Mouse (Mus musculus) spleen, adult 2 months (tissue): Measurements from ENCODE around the gene Washc4.

Experiments
- CTCF ChIP-seq: fragments of 200-500 bp; IDR thresholded peaks from 2 replicates; pipeline ENCODE4 v1.5.1; 2011; ENCODE audit warnings: mild to moderate bottlenecking, inconsistent platforms; ENCODE audit not compliant: insufficient read depth, insufficient read length, insufficient replicate concordance; ENCODE audit errors: extremely low read depth
- POLR2A ChIP-seq: fragments of 200-500 bp; IDR thresholded peaks from 2 replicates; pipeline ENCODE4 v1.6.1; 2011; ENCODE audit warnings: low read depth, low read length, inconsistent platforms

DNA sequence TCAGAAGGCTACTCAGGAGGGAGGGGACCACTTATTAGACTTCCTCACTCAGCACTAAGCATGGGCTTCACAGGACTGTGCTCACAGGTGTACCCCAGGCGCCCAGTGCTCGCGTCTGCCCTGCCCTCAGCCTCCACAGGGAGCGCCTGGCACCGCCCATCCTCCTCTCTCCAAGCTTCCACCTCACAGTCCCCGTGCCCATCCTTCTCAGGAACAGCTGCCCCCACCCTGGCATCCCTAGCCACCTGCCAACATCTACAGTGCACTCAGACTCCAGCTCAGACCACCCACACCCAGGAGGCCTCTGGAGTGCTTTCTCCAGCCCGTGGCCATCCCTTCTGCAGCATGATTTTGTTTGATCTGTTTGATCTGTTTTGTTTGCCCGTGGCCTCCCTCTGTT lies 80.5 kb downstream of the Washc4 start:
- TF ChIP-seq CTCF = no peak
- no peak for TF ChIP-seq POLR2A
